Mouse (Mus musculus) midbrain, embryonic 13.5 days (tissue): ENCODE measurements around the gene Mon2. TPM values are rescaled to one million over a fixed set of nuclear protein-coding genes. Genes with fewer than 3 reads are reported as not detected.

Source experiments
- ATAC-seq: fragments of 200-750 bp; cut with Nextera tagmentation; 2 replicates; pipeline ENCODE4 v1.8.0; 2017; ENCODE audit warnings: mild to moderate bottlenecking, moderate TSS enrichment, moderate library complexity
- H3K27ac ChIP-seq: fragments of 300-500 bp; sonication (generic); 2 replicates; pipeline ENCODE4 v1.5.1; 2015; ENCODE audit warnings: inconsistent platforms, mild to moderate bottlenecking, moderate library complexity
- H3K27me3 ChIP-seq: fragments of 300-500 bp; sonication (generic); 2 replicates; pipeline ENCODE4 v1.6.1; 2015; ENCODE audit warnings: mild to moderate bottlenecking, inconsistent platforms
- H3K36me3 ChIP-seq: fragments of 300-500 bp; sonication (generic); 2 replicates; pipeline ENCODE4 v1.6.1; 2015; ENCODE audit warnings: mild to moderate bottlenecking, inconsistent platforms
- H3K4me1 ChIP-seq: fragments of 300-500 bp; sonication (generic); replicated peaks from 2 replicates; pipeline ENCODE4 v1.6.1; 2015; ENCODE audit warnings: inconsistent platforms
- H3K4me2 ChIP-seq: fragments of 300-500 bp; sonication (generic); replicated peaks from 2 replicates; pipeline ENCODE4 v1.6.1; 2015; ENCODE audit warnings: moderate library complexity, mild to moderate bottlenecking, inconsistent platforms
- H3K4me3 ChIP-seq: fragments of 300-500 bp; sonication (generic); replicated peaks from 2 replicates; pipeline ENCODE4 v1.5.1; 2015; ENCODE audit warnings: mild to moderate bottlenecking, inconsistent platforms
- H3K9ac ChIP-seq: fragments of 300-500 bp; sonication (generic); replicated peaks from 2 replicates; pipeline ENCODE4 v1.6.1; 2015; ENCODE audit warnings: mild to moderate bottlenecking, inconsistent platforms
- H3K9me3 ChIP-seq: fragments of 300-500 bp; sonication (generic); 2 replicates; pipeline ENCODE4 v1.6.1; 2016; ENCODE audit warnings: mild to moderate bottlenecking, inconsistent platforms
- WGBS: fragments of 180-500 bp; shearing (Covaris S2); methylation state at CpG from one replicate; pipeline ENCODE4 v1.1.7; 2015; 5-methylcytosine and 5-hydroxymethylcytosine counted together
- polyA plus RNA-seq: library from polyadenylated mRNA; unstranded; fragments of >200 nt; fragmentation: Nextera tagmentation; extraction: Ambion mirVana; gene quantifications from 2 replicates; pipeline ENCODE4 v1.2.1, GENCODE M21; 2015

Mon2 gene
- 26.9 and 29.6 TPM in 2 replicates for polyA plus RNA-seq

- Histone ChIP-seq H3K4me3 (peak within 1 kb of the TSS; percentile 99), H3K36me3 (peaks cover 13% of the 10 kb centered on the region), H3K27ac (peak within 1 kb of the TSS; percentile 82), H3K27me3 (no peaks in the 10 kb centered on the region), H3K4me1 (peaks cover 19% of the 10 kb centered on the region), H3K9me3 (no peaks in the 10 kb centered on the region), H3K9ac (peak within 1 kb of the TSS; percentile 94), H3K4me2 (peak within 1 kb of the TSS; percentile 85)
- under 1% methylated on average over 56 of the region's 58 CpGs for WGBS
- ATAC-seq: peak; percentile 99
Measured at GRCm38 (mm10) chr10:123076245-123077023, at the start of gene Mon2. Gene Mon2, minus strand, starts transcription at chr10:123076505.

- Histone ChIP-seq H3K27me3 (no peaks in the 10 kb centered on the region), H3K4me3 (no peak overlapping the region), H3K9me3 (no peaks in the 10 kb centered on the region), H3K36me3 (peaks cover 85% of the 10 kb centered on the region), H3K9ac (no peak overlapping the region), H3K4me2 (no peak overlapping the region), H3K27ac (no peak overlapping the region), H3K4me1 (no peaks in the 10 kb centered on the region)
- no peak for ATAC-seq
- 97% methylated on average over 14 of the region's 14 CpGs for WGBS
Measured at GRCm38 (mm10) chr10:123120666-123121392, 44.5 kb upstream of the Mon2 start.

DNA sequence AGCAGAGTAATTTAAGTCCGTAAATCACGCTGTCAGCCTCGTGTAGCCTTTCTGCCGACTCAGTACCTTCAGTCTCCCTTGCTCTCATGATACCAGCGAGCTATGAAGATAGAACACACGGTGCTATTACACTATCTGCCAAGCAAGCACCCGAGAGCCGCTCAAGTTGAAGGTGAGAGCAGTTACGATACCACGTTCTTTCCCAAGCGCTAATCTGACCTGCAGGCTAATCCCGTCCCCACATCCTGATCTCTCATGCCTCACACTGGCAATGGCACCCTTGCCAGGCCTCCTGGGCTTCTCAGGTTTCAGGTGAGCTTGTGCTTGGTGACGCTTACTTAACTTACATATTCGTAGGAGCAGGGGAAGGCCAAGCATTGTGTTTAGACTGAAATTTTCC is 40.6 kb upstream of the Mon2 start:
- Histone ChIP-seq H3K4me2 (no peak overlapping the region), H3K27me3 (no peaks in the 10 kb centered on the region), H3K27ac (no peak overlapping the region), H3K9me3 (no peaks in the 10 kb centered on the region), H3K36me3 (peaks cover 80% of the 10 kb centered on the region), H3K4me3 (no peak overlapping the region), H3K9ac (no peak overlapping the region), H3K4me1 (no peaks in the 10 kb centered on the region)
- no peak for ATAC-seq
- WGBS: 90% methylated on average over 14 of the region's 14 CpGs

DNA sequence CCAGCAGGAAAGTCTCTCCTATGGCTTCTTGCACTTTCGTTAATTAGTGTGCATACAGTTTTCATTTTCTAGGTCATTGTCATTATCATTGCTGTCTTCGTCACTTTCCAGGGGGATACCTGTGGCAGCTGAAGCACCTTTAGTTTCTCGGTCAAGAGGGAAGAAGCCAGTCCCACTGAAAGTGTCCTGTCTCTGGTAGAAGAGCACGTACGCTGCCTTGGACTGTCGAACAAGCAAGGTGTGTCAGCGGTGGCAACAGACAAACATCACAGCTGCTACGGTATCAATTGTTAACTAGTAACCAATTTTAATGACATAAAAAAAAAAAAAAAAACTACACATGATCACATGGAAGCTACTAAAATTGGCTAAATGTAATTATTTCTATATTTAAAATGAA is 37.2 kb upstream of the Mon2 start:
- no peak for ATAC-seq
- Histone ChIP-seq H3K9me3 (no peaks in the 10 kb centered on the region), H3K4me3 (no peak overlapping the region), H3K9ac (no peak overlapping the region), H3K27me3 (no peaks in the 10 kb centered on the region), H3K4me1 (no peaks in the 10 kb centered on the region), H3K36me3 (peaks cover 68% of the 10 kb centered on the region), H3K27ac (no peak overlapping the region), H3K4me2 (no peak overlapping the region)
- WGBS: 95% methylated on average over 8 of the region's 8 CpGs

DNA sequence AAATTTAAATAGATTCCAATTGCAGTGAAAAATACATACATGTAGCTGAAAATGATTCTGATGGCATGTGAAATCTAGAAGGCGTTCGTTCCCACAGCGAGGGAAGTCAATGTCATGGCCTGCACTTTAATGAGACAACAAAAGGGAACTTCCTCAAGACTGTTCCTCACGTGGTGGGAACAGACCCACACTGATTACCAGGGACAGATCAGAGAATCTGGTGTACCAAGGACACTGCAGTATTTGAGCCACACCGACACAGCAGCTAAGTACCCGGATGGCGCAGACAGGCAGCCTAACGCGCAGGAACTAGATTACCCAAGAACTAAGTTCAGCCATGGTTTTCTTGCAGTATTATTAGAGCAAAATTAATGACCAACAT is 36.5 kb upstream of the Mon2 start:
- Histone ChIP-seq H3K9ac (no peak overlapping the region), H3K9me3 (no peaks in the 10 kb centered on the region), H3K27me3 (no peaks in the 10 kb centered on the region), H3K36me3 (peaks cover 63% of the 10 kb centered on the region), H3K4me2 (no peak overlapping the region), H3K4me3 (no peak overlapping the region), H3K27ac (no peak overlapping the region), H3K4me1 (no peaks in the 10 kb centered on the region)
- 92% methylated on average over 9 of the region's 9 CpGs for WGBS
- ATAC-seq: no peak

DNA sequence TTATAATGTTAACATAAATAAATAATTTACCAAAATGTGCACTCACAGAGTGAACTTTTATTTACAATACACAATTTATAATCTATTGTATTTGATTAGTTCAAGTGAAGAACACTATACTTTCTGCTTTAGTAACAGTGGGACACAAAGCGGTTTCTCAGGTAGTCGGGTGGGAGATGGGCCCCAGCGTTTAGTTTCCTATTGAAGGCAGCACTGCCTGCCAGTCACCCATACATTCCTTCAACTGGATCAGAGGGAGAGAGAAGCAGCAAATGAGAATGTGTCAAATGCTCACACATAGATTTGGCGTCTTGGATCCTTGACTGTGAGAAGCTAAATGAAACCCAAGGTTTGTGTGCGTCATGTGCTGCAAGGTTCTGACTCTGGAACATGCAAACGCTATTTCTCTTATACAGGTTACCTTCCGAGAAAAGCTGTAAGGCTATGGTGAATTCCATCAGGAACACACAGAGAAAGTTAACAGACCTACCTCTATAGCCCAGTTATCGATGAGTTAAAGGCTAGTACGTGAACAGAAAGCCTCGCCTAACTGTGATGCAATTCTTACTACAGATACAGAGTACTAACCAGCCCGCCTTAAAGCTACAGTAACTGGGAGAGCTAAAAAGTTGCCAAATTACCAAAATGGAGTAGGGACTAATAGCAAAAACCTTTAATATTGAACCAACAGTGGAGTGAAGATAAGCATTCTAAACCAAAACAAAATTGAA is 35.9 kb upstream of the Mon2 start:
- no peak overlapping the region for H3K27ac ChIP-seq
- no peak overlapping the region for H3K4me3 ChIP-seq
- ATAC-seq: no peak
- no peak overlapping the region for H3K4me2 ChIP-seq
- peaks cover 62% of the 10 kb centered on the region for H3K36me3 ChIP-seq
- H3K4me1 ChIP-seq: no peaks in the 10 kb centered on the region
- WGBS: 92% methylated on average over 11 of the region's 11 CpGs
- no peaks in the 10 kb centered on the region for H3K27me3 ChIP-seq
- no peaks in the 10 kb centered on the region for H3K9me3 ChIP-seq
- H3K9ac ChIP-seq: no peak overlapping the region

GRCm38 (mm10) chr10:123110548-123110947 is 34.2 kb upstream of the Mon2 start:
- no peak for ATAC-seq
- Histone ChIP-seq H3K4me3 (no peak overlapping the region), H3K27me3 (no peaks in the 10 kb centered on the region), H3K9ac (no peak overlapping the region), H3K4me1 (no peaks in the 10 kb centered on the region), H3K9me3 (no peaks in the 10 kb centered on the region), H3K4me2 (no peak overlapping the region), H3K27ac (no peak overlapping the region), H3K36me3 (peaks cover 46% of the 10 kb centered on the region)
- WGBS: 75% methylated on average over 11 of the region's 11 CpGs

DNA sequence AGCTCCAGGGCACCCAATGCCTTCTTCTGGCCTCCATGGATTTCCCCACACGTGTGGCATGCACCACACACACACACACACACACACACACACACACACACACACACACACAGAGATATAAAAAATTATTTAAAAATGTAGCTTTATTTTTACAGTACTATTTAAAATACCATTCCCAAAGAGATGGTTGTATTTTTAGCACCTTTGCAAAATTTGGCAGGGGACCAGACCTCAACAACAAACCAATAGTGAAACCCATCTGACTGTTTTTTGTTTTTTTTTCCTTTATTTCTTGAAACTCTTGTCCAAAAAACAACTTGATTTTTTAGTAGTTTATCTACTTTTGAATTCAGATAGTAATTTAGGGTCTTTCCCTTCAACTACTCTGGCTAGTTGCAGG is 32.2 kb upstream of the Mon2 start:
- no peak overlapping the region for H3K27ac ChIP-seq
- H3K4me3 ChIP-seq: no peak overlapping the region
- WGBS: 100% methylated on average over 1 of the region's 1 CpGs
- H3K4me2 ChIP-seq: no peak overlapping the region
- no peak overlapping the region for H3K9ac ChIP-seq
- H3K9me3 ChIP-seq: no peaks in the 10 kb centered on the region
- H3K36me3 ChIP-seq: peaks cover 29% of the 10 kb centered on the region
- H3K27me3 ChIP-seq: no peaks in the 10 kb centered on the region
- no peak for ATAC-seq
- no peaks in the 10 kb centered on the region for H3K4me1 ChIP-seq

DNA sequence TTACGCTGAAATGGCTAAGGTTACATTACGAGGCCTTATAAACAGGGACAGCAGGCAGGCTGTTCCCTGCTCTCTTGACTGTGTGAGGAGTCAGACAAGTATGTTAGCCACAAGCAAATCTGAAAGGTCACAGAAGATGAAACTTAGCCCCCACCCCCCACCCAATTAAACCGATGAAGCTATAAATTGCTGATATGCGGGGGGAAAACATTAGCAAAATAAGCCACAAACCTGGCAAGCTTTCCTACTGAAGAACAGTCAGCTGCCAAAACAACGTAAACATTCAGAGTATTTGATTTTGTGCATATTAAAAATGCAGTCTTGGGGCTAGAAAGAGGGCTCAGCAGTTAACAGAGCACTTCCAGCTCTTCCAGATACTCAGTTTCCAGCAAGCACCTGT is 31.8 kb upstream of the Mon2 start:
- WGBS: 93% methylated on average over 5 of the region's 5 CpGs
- no peak overlapping the region for H3K9ac ChIP-seq
- H3K27ac ChIP-seq: no peak overlapping the region
- H3K27me3 ChIP-seq: no peaks in the 10 kb centered on the region
- peaks cover 25% of the 10 kb centered on the region for H3K36me3 ChIP-seq
- H3K4me3 ChIP-seq: no peak overlapping the region
- no peak for ATAC-seq
- H3K4me1 ChIP-seq: no peaks in the 10 kb centered on the region
- no peaks in the 10 kb centered on the region for H3K9me3 ChIP-seq
- no peak overlapping the region for H3K4me2 ChIP-seq

GRCm38 (mm10) chr10:123101303-123101702 is 25.0 kb upstream of the Mon2 start:
- Histone ChIP-seq H3K27me3 (no peaks in the 10 kb centered on the region), H3K9ac (no peak overlapping the region), H3K27ac (no peak overlapping the region), H3K4me1 (no peaks in the 10 kb centered on the region), H3K4me3 (no peak overlapping the region), H3K4me2 (no peak overlapping the region), H3K9me3 (no peaks in the 10 kb centered on the region), H3K36me3 (no peaks in the 10 kb centered on the region)
- no peak for ATAC-seq
- WGBS: 85% methylated on average over 1 of the region's 1 CpGs

GRCm38 (mm10) chr10:123100584-123100983 is 24.3 kb upstream of the Mon2 start:
- no peaks in the 10 kb centered on the region for H3K27me3 ChIP-seq
- ATAC-seq: no peak
- H3K4me3 ChIP-seq: no peak overlapping the region
- H3K9ac ChIP-seq: no peak overlapping the region
- H3K36me3 ChIP-seq: no peaks in the 10 kb centered on the region
- no peaks in the 10 kb centered on the region for H3K9me3 ChIP-seq
- H3K4me2 ChIP-seq: no peak overlapping the region
- H3K27ac ChIP-seq: no peak overlapping the region
- H3K4me1 ChIP-seq: no peaks in the 10 kb centered on the region
- 91% methylated on average over 2 of the region's 2 CpGs for WGBS

GRCm38 (mm10) chr10:123094504-123094903 is 18.2 kb upstream of the Mon2 start:
- Histone ChIP-seq H3K36me3 (no peaks in the 10 kb centered on the region), H3K4me2 (no peak overlapping the region), H3K4me1 (no peaks in the 10 kb centered on the region), H3K4me3 (no peak overlapping the region), H3K27ac (no peak overlapping the region), H3K9ac (no peak overlapping the region), H3K27me3 (no peaks in the 10 kb centered on the region), H3K9me3 (no peaks in the 10 kb centered on the region)
- 86% methylated on average over 7 of the region's 7 CpGs for WGBS
- no peak for ATAC-seq
